Mouse (Mus musculus): ENCODE measurements around the gene Cd70. TPM values are rescaled to one million over a fixed set of nuclear protein-coding genes. Genes with fewer than 3 reads are reported as not detected.
A peak's percentile ranks its signal among the peaks of the same experiment; 100 is the strongest.

Gene Cd70
- polyA plus RNA-seq, 1 experiment from 2014 or later: not detected

GRCm38 (mm10) chr17:57121856-57122255 is 27.7 kb downstream of the Cd70 start:
- Histone ChIP-seq H3K9me3 (ENCODE audit: control insufficient read depth, low read length) (no peaks in the 10 kb centered on the region), H3K27ac (ENCODE audit: low read length) (no peak overlapping the region), H3K36me3 (ENCODE audit: control insufficient read depth, insufficient read depth) (no peaks in the 10 kb centered on the region), H3K4me3 (replicated peaks; ENCODE audit: low read length) (no peak overlapping the region), H3K9ac (replicated peaks; ENCODE audit: low read depth, low read length) (no peak overlapping the region), H3K27me3 (replicated peaks; ENCODE audit: control insufficient read depth, insufficient read depth, low read length) (no peaks in the 10 kb centered on the region), H3K4me2 (ENCODE audit: low read length) (no peak overlapping the region), H3K4me1 (replicated peaks; ENCODE audit: control insufficient read depth, insufficient read depth, low read length) (no peaks in the 10 kb centered on the region)
- ATAC-seq: no peak
- 93% methylated on average over 2 of the region's 2 CpGs for WGBS

DNA sequence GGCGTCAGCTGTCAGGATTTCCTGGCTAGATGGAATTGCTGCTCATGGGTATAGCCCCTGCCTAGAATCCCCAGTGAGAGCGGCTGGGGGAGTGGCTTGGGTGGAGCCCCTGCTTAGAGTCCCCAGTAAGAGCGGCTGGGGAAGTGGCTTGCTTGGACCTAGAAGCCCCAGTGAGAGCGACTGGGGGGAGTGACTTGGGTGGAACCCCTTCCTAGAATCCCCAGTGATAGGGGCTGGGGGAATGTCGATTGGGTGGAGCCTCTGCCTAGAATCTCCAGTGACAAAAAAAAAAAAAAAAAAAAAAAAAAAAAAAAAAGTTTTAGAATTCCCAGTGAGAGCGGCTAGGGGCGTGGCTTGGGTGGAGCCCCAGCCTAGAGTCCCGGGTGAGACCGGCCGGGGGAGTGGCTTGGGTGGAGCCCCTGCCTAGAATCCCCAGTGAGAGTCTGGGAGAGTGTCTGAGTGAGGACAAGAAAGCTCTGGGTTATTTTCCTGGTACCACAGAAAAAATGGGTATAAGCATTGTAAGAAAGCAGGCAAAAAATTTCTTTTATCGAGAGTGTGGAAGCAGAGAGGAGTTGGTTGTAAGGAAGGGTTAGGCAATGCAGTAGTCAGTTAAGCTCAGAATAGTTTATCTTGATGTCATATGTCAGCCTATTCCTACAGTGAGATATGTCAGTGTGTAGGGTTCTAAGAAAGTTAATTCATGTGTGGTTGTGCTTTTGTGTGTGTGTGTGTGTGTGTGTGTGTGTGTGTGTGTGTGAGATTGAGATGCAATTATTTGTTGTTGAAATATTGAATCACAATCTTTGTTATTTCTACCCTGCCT is 30.8 kb downstream of the Cd70 start:
- Histone ChIP-seq H3K4me2 (ENCODE audit: low read length) (peak overlapping the region; percentile 16; the same call in 1 of the 2 replicates), H3K9me3 (ENCODE audit: control insufficient read depth, low read length) (no peaks in the 10 kb centered on the region), H3K27ac (ENCODE audit: low read length) (no peak overlapping the region), H3K9ac (replicated peaks; ENCODE audit: low read depth, low read length) (no peak overlapping the region), H3K4me1 (replicated peaks; ENCODE audit: control insufficient read depth, insufficient read depth, low read length) (no peaks in the 10 kb centered on the region), H3K27me3 (replicated peaks; ENCODE audit: control insufficient read depth, insufficient read depth, low read length) (no peaks in the 10 kb centered on the region), H3K36me3 (ENCODE audit: control insufficient read depth, insufficient read depth) (no peaks in the 10 kb centered on the region), H3K4me3 (replicated peaks; ENCODE audit: low read length) (no peak overlapping the region)
- peak; percentile 67 for ATAC-seq
- 4% methylated on average over 11 of the region's 11 CpGs for WGBS

GRCm38 (mm10) chr17:57116801-57117200 is 32.8 kb downstream of the Cd70 start:
- ATAC-seq: no peak
- Histone ChIP-seq H3K36me3 (ENCODE audit: control insufficient read depth, insufficient read depth) (no peaks in the 10 kb centered on the region), H3K4me3 (replicated peaks; ENCODE audit: low read length) (no peak overlapping the region), H3K4me2 (ENCODE audit: low read length) (no peak overlapping the region), H3K4me1 (replicated peaks; ENCODE audit: control insufficient read depth, insufficient read depth, low read length) (no peaks in the 10 kb centered on the region), H3K27me3 (replicated peaks; ENCODE audit: control insufficient read depth, insufficient read depth, low read length) (no peaks in the 10 kb centered on the region), H3K9ac (replicated peaks; ENCODE audit: low read depth, low read length) (no peak overlapping the region), H3K27ac (ENCODE audit: low read length) (no peak overlapping the region), H3K9me3 (ENCODE audit: control insufficient read depth, low read length) (no peaks in the 10 kb centered on the region)
- WGBS: 75% methylated on average over 2 of the region's 2 CpGs

- Histone ChIP-seq H3K36me3 (ENCODE audit: control insufficient read depth, insufficient read depth) (no peaks in the 10 kb centered on the region), H3K9ac (replicated peaks; ENCODE audit: low read depth, low read length) (no peak overlapping the region), H3K27me3 (replicated peaks; ENCODE audit: control insufficient read depth, insufficient read depth, low read length) (no peaks in the 10 kb centered on the region), H3K4me1 (replicated peaks; ENCODE audit: control insufficient read depth, insufficient read depth, low read length) (no peaks in the 10 kb centered on the region), H3K9me3 (ENCODE audit: control insufficient read depth, low read length) (no peaks in the 10 kb centered on the region), H3K4me3 (replicated peaks; ENCODE audit: low read length) (no peak overlapping the region), H3K4me2 (ENCODE audit: low read length) (no peak overlapping the region), H3K27ac (ENCODE audit: low read length) (no peak overlapping the region)
- ATAC-seq: no peak
- 86% methylated on average over 10 of the region's 10 CpGs for WGBS
Measured at GRCm38 (mm10) chr17:57112768-57113474, 36.7 kb downstream of the Cd70 start.

GRCm38 (mm10) chr17:57110005-57110404 is 39.6 kb downstream of the Cd70 start:
- H3K27me3 ChIP-seq (replicated peaks; ENCODE audit: control insufficient read depth, insufficient read depth, low read length): no peaks in the 10 kb centered on the region
- H3K4me2 ChIP-seq (ENCODE audit: low read length): no peak overlapping the region
- H3K36me3 ChIP-seq (ENCODE audit: control insufficient read depth, insufficient read depth): no peaks in the 10 kb centered on the region
- ATAC-seq: no peak
- 97% methylated on average over 1 of the region's 1 CpGs for WGBS
- H3K27ac ChIP-seq (ENCODE audit: low read length): no peak overlapping the region
- no peaks in the 10 kb centered on the region for H3K9me3 ChIP-seq (ENCODE audit: control insufficient read depth, low read length)
- H3K4me1 ChIP-seq (replicated peaks; ENCODE audit: control insufficient read depth, insufficient read depth, low read length): peaks cover 14% of the 10 kb centered on the region
- no peak overlapping the region for H3K4me3 ChIP-seq (replicated peaks; ENCODE audit: low read length)
- no peak overlapping the region for H3K9ac ChIP-seq (replicated peaks; ENCODE audit: low read depth, low read length)

DNA sequence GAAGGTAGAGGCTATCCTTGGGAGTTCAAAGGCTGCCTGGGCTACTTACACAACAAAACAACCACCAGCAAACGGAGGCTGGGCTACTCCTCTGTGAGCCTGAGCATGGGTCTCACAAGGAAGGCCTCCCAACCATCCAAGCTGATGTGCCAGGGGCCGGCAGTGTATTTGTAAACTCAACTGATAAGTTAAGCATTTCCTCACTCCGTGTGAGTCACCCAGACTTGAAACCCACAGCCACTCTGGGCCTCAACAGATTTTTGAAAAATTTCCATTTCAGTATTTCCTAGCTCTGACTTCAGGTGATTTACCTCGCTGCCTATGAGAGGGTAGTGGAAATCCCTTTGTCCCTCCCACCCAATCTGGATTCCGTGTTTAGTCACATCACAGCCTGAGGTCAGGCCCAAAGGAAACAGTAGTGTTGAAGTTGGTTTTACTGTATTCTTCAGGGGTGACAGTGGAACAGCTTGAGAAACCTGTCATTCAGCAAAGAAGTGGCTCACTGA is 40.9 kb downstream of the Cd70 start:
- Histone ChIP-seq H3K4me3 (replicated peaks; ENCODE audit: low read length) (no peak overlapping the region), H3K4me1 (replicated peaks; ENCODE audit: control insufficient read depth, insufficient read depth, low read length) (peaks cover 21% of the 10 kb centered on the region), H3K4me2 (ENCODE audit: low read length) (no peak overlapping the region), H3K9me3 (ENCODE audit: control insufficient read depth, low read length) (no peaks in the 10 kb centered on the region), H3K27ac (ENCODE audit: low read length) (no peak overlapping the region), H3K36me3 (ENCODE audit: control insufficient read depth, insufficient read depth) (no peaks in the 10 kb centered on the region), H3K9ac (replicated peaks; ENCODE audit: low read depth, low read length) (no peak overlapping the region), H3K27me3 (replicated peaks; ENCODE audit: control insufficient read depth, insufficient read depth, low read length) (no peaks in the 10 kb centered on the region)
- ATAC-seq: no peak
- WGBS: 69% methylated on average over 5 of the region's 5 CpGs

GRCm38 (mm10) chr17:57108040-57108665 is 41.4 kb downstream of the Cd70 start:
- no peaks in the 10 kb centered on the region for H3K27me3 ChIP-seq (replicated peaks; ENCODE audit: control insufficient read depth, insufficient read depth, low read length)

DNA sequence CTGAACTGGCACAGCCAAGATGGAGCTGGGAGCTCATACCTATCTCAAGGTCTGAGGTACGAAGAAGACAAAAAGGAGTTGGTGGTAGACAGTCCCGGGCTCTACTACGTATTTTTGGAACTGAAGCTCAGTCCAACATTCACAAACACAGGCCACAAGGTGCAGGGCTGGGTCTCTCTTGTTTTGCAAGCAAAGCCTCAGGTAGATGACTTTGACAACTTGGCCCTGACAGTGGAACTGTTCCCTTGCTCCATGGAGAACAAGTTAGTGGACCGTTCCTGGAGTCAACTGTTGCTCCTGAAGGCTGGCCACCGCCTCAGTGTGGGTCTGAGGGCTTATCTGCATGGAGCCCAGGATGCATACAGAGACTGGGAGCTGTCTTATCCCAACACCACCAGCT is 42.5 kb downstream of the Cd70 start:
- Histone ChIP-seq H3K36me3 (ENCODE audit: control insufficient read depth, insufficient read depth) (no peaks in the 10 kb centered on the region), H3K9ac (replicated peaks; ENCODE audit: low read depth, low read length) (no peak overlapping the region), H3K9me3 (ENCODE audit: control insufficient read depth, low read length) (no peaks in the 10 kb centered on the region), H3K4me3 (replicated peaks; ENCODE audit: low read length) (no peak overlapping the region), H3K4me2 (ENCODE audit: low read length) (0 out of 2 replicates have a peak overlapping the region, but pooled peaks have one; percentile 1), H3K4me1 (replicated peaks; ENCODE audit: control insufficient read depth, insufficient read depth, low read length) (peaks cover 21% of the 10 kb centered on the region), H3K27ac (ENCODE audit: low read length) (no peak overlapping the region), H3K27me3 (replicated peaks; ENCODE audit: control insufficient read depth, insufficient read depth, low read length) (no peaks in the 10 kb centered on the region)
- 89% methylated on average over 5 of the region's 5 CpGs for WGBS
- ATAC-seq: no peak

More at GRCm38 (mm10) chr17:57108040-57108665, 41.4 kb downstream of the Cd70 start:
- Histone ChIP-seq H3K9me3 (ENCODE audit: control insufficient read depth, low read length) (no peaks in the 10 kb centered on the region), H3K4me1 (replicated peaks; ENCODE audit: control insufficient read depth, insufficient read depth, low read length) (peaks cover 21% of the 10 kb centered on the region), H3K4me3 (replicated peaks; ENCODE audit: low read length) (no peak overlapping the region), H3K27ac (ENCODE audit: low read length) (no peak overlapping the region), H3K4me2 (ENCODE audit: low read length) (no peak overlapping the region), H3K9ac (replicated peaks; ENCODE audit: low read depth, low read length) (no peak overlapping the region), H3K36me3 (ENCODE audit: control insufficient read depth, insufficient read depth) (no peaks in the 10 kb centered on the region)
- no peak for ATAC-seq
- 81% methylated on average over 7 of the region's 7 CpGs for WGBS

GRCm38 (mm10) chr17:57106035-57106368 is 43.6 kb downstream of the Cd70 start:
- WGBS: 3% methylated on average over 9 of the region's 9 CpGs
- ATAC-seq: no peak

More at GRCm38 (mm10) chr17:57106035-57106368, 43.6 kb downstream of the Cd70 start:
- H3K36me3 ChIP-seq (ENCODE audit: control insufficient read depth, insufficient read depth): no peaks in the 10 kb centered on the region
- no peak overlapping the region for H3K27ac ChIP-seq (ENCODE audit: low read length)
- no peaks in the 10 kb centered on the region for H3K9me3 ChIP-seq (ENCODE audit: control insufficient read depth, low read length)
- H3K4me3 ChIP-seq (replicated peaks; ENCODE audit: low read length): peak overlapping the region; percentile 87
- H3K4me2 ChIP-seq (ENCODE audit: low read length): peak overlapping the region; percentile 53
- H3K9ac ChIP-seq (replicated peaks; ENCODE audit: low read depth, low read length): peak overlapping the region; percentile 89
- no peaks in the 10 kb centered on the region for H3K27me3 ChIP-seq (replicated peaks; ENCODE audit: control insufficient read depth, insufficient read depth, low read length)
- peaks cover 21% of the 10 kb centered on the region for H3K4me1 ChIP-seq (replicated peaks; ENCODE audit: control insufficient read depth, insufficient read depth, low read length)
